Mouse (Mus musculus) midbrain, embryonic 11.5 days (tissue): ENCODE data around the gene Zfp36. TPM values are rescaled to one million over a fixed set of nuclear protein-coding genes. Genes with fewer than 3 reads are reported as not detected.

ENCODE experiments used
- ATAC-seq: fragments of 200-750 bp; cut with Nextera tagmentation; 2 replicates; pipeline ENCODE4 v1.8.0; 2017; ENCODE audit warnings: moderate TSS enrichment, moderate library complexity; ENCODE audit not compliant: low FRiP score
- DNase-seq: peaks from one replicate; pipeline ENCODE4 v3.0.0; 2015; ENCODE audit warnings: low spot score; ENCODE audit errors: missing footprints
- H3K27ac ChIP-seq: fragments of 300-500 bp; sonication (generic); 2 replicates; pipeline ENCODE4 v1.5.1; 2014; ENCODE audit warnings: low read depth, low read length
- H3K27me3 ChIP-seq: fragments of 300-500 bp; sonication (generic); 2 replicates; pipeline ENCODE4 v1.6.1; 2014; ENCODE audit warnings: mild to moderate bottlenecking, low read length, moderate library complexity, mixed read lengths; ENCODE audit not compliant: control insufficient read depth, insufficient read depth
- H3K36me3 ChIP-seq: fragments of 300-500 bp; sonication (generic); 2 replicates; pipeline ENCODE4 v1.6.1; 2014; ENCODE audit warnings: mild to moderate bottlenecking, low read length, moderate library complexity, mixed read lengths; ENCODE audit not compliant: control insufficient read depth, insufficient read depth
- H3K4me1 ChIP-seq: fragments of 300-500 bp; sonication (generic); 2 replicates; pipeline ENCODE4 v1.6.1; 2014; ENCODE audit warnings: low read length; ENCODE audit not compliant: control insufficient read depth, insufficient read depth
- H3K4me2 ChIP-seq: fragments of 300-500 bp; sonication (generic); 2 replicates; pipeline ENCODE4 v1.6.1; 2014; ENCODE audit warnings: mild to moderate bottlenecking, moderate library complexity
- H3K4me3 ChIP-seq: fragments of 300-500 bp; sonication (generic); 2 replicates; pipeline ENCODE4 v1.5.1; 2014; ENCODE audit warnings: low read depth, low read length
- H3K9ac ChIP-seq: fragments of 300-500 bp; sonication (generic); 2 replicates; pipeline ENCODE4 v1.6.1; 2014; ENCODE audit warnings: low read length
- H3K9me3 ChIP-seq: fragments of 300-500 bp; sonication (generic); 2 replicates; pipeline ENCODE4 v1.6.1; 2016; ENCODE audit warnings: low read length; ENCODE audit not compliant: control insufficient read depth
- WGBS: fragments of 180-500 bp; shearing (Covaris S2); extraction: QIAGEN DNeasy Blood & Tissue Kit; methylation state at CpG from one replicate; pipeline ENCODE4 v1.1.7; 2014; 5-methylcytosine and 5-hydroxymethylcytosine counted together
- polyA plus RNA-seq: library from polyadenylated mRNA; unstranded; fragments of >200 nt; fragmentation: Nextera tagmentation; extraction: Ambion mirVana; gene quantifications from 2 replicates; pipeline ENCODE4 v1.2.1, GENCODE M21; 2014

Zfp36 gene
- polyA plus RNA-seq = 3.3 and 3.5 TPM in 2 replicates

GRCm38 (mm10) chr7:28380237-28381016, at the start of gene Zfp36:
TSS of gene Zfp36 (minus strand) at chr7:28380253.
- Histone ChIP-seq H3K4me1 (peaks cover 38% of the 10 kb centered on the region), H3K4me2 (peak within 1 kb of the TSS; percentile 77)

DNA sequence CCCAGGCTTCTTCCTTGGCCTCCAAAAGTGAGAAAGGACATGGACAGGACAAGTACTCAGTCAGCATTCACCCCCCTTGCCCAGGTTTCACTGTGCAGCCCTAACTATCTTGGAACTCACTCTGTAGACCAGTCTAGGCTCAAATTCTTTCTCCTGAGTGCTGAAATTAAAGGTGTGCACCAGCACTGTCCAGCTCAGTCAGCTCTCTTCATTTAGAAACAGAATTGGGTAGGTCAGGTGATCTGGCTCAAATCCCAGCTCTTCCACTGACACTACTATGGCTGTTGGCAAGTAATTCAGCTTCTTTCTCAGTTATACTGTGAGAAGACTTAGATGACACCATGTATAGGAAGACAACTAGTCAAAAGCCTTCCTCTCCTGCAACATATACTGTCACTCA, 47.7 kb upstream of the Zfp36 start:
- H3K27me3 ChIP-seq = no peaks in the 10 kb centered on the region
- H3K4me1 ChIP-seq = no peaks in the 10 kb centered on the region
- DNase-seq (no peak), ATAC-seq (no peak)
- H3K9me3 ChIP-seq = no peaks in the 10 kb centered on the region
- H3K9ac ChIP-seq = no peak overlapping the region
- peaks cover 7% of the 10 kb centered on the region; the same call in 1 of the 2 replicates for H3K36me3 ChIP-seq
- no peak overlapping the region for H3K4me2 ChIP-seq
- H3K4me3 ChIP-seq = no peak overlapping the region
- no peak overlapping the region for H3K27ac ChIP-seq

More at GRCm38 (mm10) chr7:28380237-28381016, at the start of gene Zfp36:
- peak within 1 kb of the TSS; percentile 47 for H3K4me3 ChIP-seq
- H3K27me3 ChIP-seq = peaks cover 8% of the 10 kb centered on the region; the same call in 1 of the 2 replicates
- H3K9ac ChIP-seq = peak within 1 kb of the TSS; percentile 71
- WGBS = 46% methylated on average over 17 of the region's 17 CpGs
- ATAC-seq (no peak), DNase-seq (peak; percentile 90)
- H3K27ac ChIP-seq = peak within 1 kb of the TSS; percentile 53
- H3K36me3 ChIP-seq = no peaks in the 10 kb centered on the region
- no peaks in the 10 kb centered on the region for H3K9me3 ChIP-seq

DNA sequence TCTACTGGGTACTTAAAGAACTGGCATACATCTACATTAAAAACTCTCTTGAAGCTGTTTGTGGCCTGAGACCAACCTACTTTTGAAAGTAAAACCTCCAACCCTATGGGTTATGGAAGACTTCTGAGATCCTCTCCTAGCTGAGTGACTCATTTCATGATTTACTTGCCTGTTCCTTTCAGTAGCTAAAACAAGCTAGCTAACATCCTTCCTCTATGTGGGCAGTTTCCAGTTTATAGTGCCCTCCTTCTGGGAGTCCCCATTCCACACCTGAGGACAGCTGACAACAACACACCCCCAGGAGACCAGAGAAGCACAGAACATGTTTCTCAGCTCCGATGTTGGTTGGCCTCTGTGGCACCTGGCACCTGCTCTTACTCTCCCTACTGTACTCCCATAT, 43.0 kb upstream of the Zfp36 start:
- Histone ChIP-seq H3K9ac (no peak overlapping the region), H3K9me3 (no peaks in the 10 kb centered on the region), H3K27me3 (no peaks in the 10 kb centered on the region), H3K4me3 (no peak overlapping the region), H3K4me2 (no peak overlapping the region), H3K36me3 (peaks cover 23% of the 10 kb centered on the region), H3K4me1 (no peaks in the 10 kb centered on the region), H3K27ac (no peak overlapping the region)
- 100% methylated on average over 1 of the region's 1 CpGs for WGBS
- no peak for ATAC-seq
- DNase-seq = no peak

- WGBS = 95% methylated on average over 2 of the region's 2 CpGs
- H3K4me2 ChIP-seq = no peak overlapping the region
- DNase-seq (no peak), ATAC-seq (no peak)
- peaks cover 28% of the 10 kb centered on the region for H3K36me3 ChIP-seq
- no peak overlapping the region for H3K9ac ChIP-seq
- no peaks in the 10 kb centered on the region for H3K27me3 ChIP-seq
- no peak overlapping the region for H3K4me3 ChIP-seq
- H3K9me3 ChIP-seq = no peaks in the 10 kb centered on the region
- no peaks in the 10 kb centered on the region for H3K4me1 ChIP-seq
- H3K27ac ChIP-seq = no peak overlapping the region
These were observed 39.4 kb upstream of the Zfp36 start for GRCm38 (mm10) chr7:28419416-28419815.

DNA sequence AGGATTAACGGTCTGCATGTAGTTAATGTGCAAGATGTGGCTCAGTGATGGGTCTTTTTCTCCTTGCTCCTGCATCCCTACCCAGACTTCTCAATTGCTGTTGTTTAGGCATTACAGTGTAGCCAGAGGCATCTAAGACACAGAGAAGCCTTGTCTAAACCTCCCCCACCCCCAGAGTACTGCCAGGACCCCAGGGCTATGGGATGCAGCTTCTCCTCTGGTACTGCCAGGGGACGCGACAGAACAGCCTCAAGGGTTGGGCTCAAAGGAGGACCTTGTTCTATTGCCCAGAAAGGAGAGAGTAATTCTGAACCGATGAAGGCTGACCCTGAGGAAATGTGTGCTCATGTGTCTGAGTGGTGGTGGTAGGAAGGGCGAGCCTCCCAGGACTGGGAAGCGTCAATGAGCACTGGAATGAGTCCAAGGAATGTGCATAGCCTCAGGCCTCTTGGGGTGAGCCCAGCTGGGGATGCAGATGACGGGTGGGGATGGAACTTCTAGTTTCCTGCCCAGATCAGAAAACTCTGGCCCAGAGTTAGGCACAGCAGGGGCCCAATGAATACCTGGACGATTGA, 38.1 kb upstream of the Zfp36 start:
- no peak overlapping the region for H3K27ac ChIP-seq
- no peaks in the 10 kb centered on the region for H3K27me3 ChIP-seq
- H3K4me1 ChIP-seq = no peaks in the 10 kb centered on the region
- WGBS = 90% methylated on average over 8 of the region's 8 CpGs
- H3K9ac ChIP-seq = no peak overlapping the region
- no peaks in the 10 kb centered on the region for H3K9me3 ChIP-seq
- no peak overlapping the region for H3K4me3 ChIP-seq
- H3K36me3 ChIP-seq = peaks cover 28% of the 10 kb centered on the region
- ATAC-seq (no peak), DNase-seq (no peak)
- H3K4me2 ChIP-seq = no peak overlapping the region

GRCm38 (mm10) chr7:28417368-28417767, 37.3 kb upstream of the Zfp36 start:
- H3K27ac ChIP-seq = no peak overlapping the region
- H3K36me3 ChIP-seq = peaks cover 28% of the 10 kb centered on the region
- ATAC-seq = no peak
- no peak overlapping the region for H3K4me3 ChIP-seq
- no peak overlapping the region for H3K4me2 ChIP-seq
- no peaks in the 10 kb centered on the region for H3K4me1 ChIP-seq
- no peak for DNase-seq
- H3K27me3 ChIP-seq = no peaks in the 10 kb centered on the region
- H3K9ac ChIP-seq = no peak overlapping the region
- no peaks in the 10 kb centered on the region for H3K9me3 ChIP-seq

- 89% methylated on average over 4 of the region's 4 CpGs for WGBS
- Histone ChIP-seq H3K9ac (no peak overlapping the region), H3K27me3 (no peaks in the 10 kb centered on the region), H3K4me3 (no peak overlapping the region), H3K36me3 (peaks cover 13% of the 10 kb centered on the region), H3K4me2 (no peak overlapping the region), H3K9me3 (no peaks in the 10 kb centered on the region), H3K27ac (no peak overlapping the region), H3K4me1 (no peaks in the 10 kb centered on the region)
- ATAC-seq = no peak
- DNase-seq = no peak
These were observed 32.8 kb upstream of the Zfp36 start for GRCm38 (mm10) chr7:28412826-28413225.

- Histone ChIP-seq H3K36me3 (peaks cover 22% of the 10 kb centered on the region), H3K4me2 (no peak overlapping the region), H3K27me3 (no peaks in the 10 kb centered on the region), H3K4me1 (no peaks in the 10 kb centered on the region), H3K9me3 (no peaks in the 10 kb centered on the region), H3K9ac (no peak overlapping the region), H3K4me3 (no peak overlapping the region), H3K27ac (no peak overlapping the region)
- WGBS = 94% methylated on average over 3 of the region's 3 CpGs
- no peak for ATAC-seq
- no peak for DNase-seq
These were observed 30.9 kb upstream of the Zfp36 start for GRCm38 (mm10) chr7:28410841-28411475.

- ATAC-seq (no peak), DNase-seq (no peak)
- no peaks in the 10 kb centered on the region for H3K9me3 ChIP-seq
- 95% methylated on average over 3 of the region's 3 CpGs for WGBS
- peaks cover 56% of the 10 kb centered on the region for H3K36me3 ChIP-seq
- no peak overlapping the region for H3K4me3 ChIP-seq
- H3K27ac ChIP-seq = no peak overlapping the region
- H3K27me3 ChIP-seq = no peaks in the 10 kb centered on the region
- H3K4me2 ChIP-seq = no peak overlapping the region
- no peak overlapping the region for H3K9ac ChIP-seq
- no peaks in the 10 kb centered on the region for H3K4me1 ChIP-seq
These were observed 21.9 kb upstream of the Zfp36 start for GRCm38 (mm10) chr7:28401942-28402341.
